Mouse (Mus musculus) heart, embryonic 14.5 days (tissue): ENCODE results near the gene Pigyl. TPM values are rescaled to one million over a fixed set of nuclear protein-coding genes. Genes with fewer than 3 reads are reported as not detected.

Experiments
- ATAC-seq: fragments of 200-750 bp; cut with Nextera tagmentation; 2 replicates; pipeline ENCODE4 v1.8.0; 2017; ENCODE audit warnings: low read depth, moderate TSS enrichment; ENCODE audit not compliant: insufficient number of reproducible peaks, insufficient read depth, low FRiP score
- H3K27ac ChIP-seq, 2 experiments: fragments of 200-500 bp in 1 of 2; fragments of 300-500 bp in 1 of 2; sonication (generic) in 1 of 2; replicated peaks in 1 of 2; 2 replicates each; pipeline ENCODE4 v1.5.1; 2012 to 2014; ENCODE audit warnings: low read depth in 2 of 2, low read length in 2 of 2, control low read depth in 1 of 2, mild to moderate bottlenecking in 1 of 2, mixed read lengths in 1 of 2; ENCODE audit not compliant: control insufficient read depth in 1 of 2, insufficient read depth in 1 of 2
- H3K27me3 ChIP-seq: fragments of 300-500 bp; sonication (generic); 2 replicates; pipeline ENCODE4 v1.6.1; 2014; ENCODE audit warnings: mild to moderate bottlenecking, low read length, control low read depth; ENCODE audit not compliant: control insufficient read depth, insufficient read depth
- H3K36me3 ChIP-seq: fragments of 300-500 bp; sonication (generic); 2 replicates; pipeline ENCODE4 v1.6.1; 2014; ENCODE audit warnings: mild to moderate bottlenecking, control low read depth, low read length, mixed read lengths; ENCODE audit not compliant: control insufficient read depth, insufficient read depth
- H3K4me1 ChIP-seq, 2 experiments: fragments of 200-500 bp in 1 of 2; fragments of 300-500 bp in 1 of 2; sonication (generic) in 1 of 2; 2 replicates each; pipeline ENCODE4 v1.6.1; 2012 to 2014; ENCODE audit warnings: low read length in 2 of 2, control low read depth in 1 of 2, mixed read lengths in 1 of 2; ENCODE audit not compliant: control insufficient read depth in 2 of 2, insufficient read depth in 2 of 2
- H3K4me2 ChIP-seq: fragments of 300-500 bp; sonication (generic); 2 replicates; pipeline ENCODE4 v1.6.1; 2014; ENCODE audit warnings: mild to moderate bottlenecking, low read length
- H3K4me3 ChIP-seq, 2 experiments: fragments of 200-500 bp in 1 of 2; fragments of 300-500 bp in 1 of 2; sonication (generic) in 1 of 2; 2 replicates each; pipeline ENCODE4 v1.5.1; 2012 to 2014; ENCODE audit warnings: low read length in 2 of 2, mild to moderate bottlenecking in 2 of 2, control low read depth in 1 of 2, low read depth in 1 of 2, moderate library complexity in 1 of 2; ENCODE audit not compliant: control insufficient read depth in 1 of 2, insufficient read depth in 1 of 2
- H3K9ac ChIP-seq: fragments of 300-500 bp; sonication (generic); 2 replicates; pipeline ENCODE4 v1.6.1; 2014; ENCODE audit warnings: mild to moderate bottlenecking, low read length
- H3K9me3 ChIP-seq: fragments of 300-500 bp; sonication (generic); 2 replicates; pipeline ENCODE4 v1.6.1; 2016; ENCODE audit warnings: low read length, control low read depth; ENCODE audit not compliant: control insufficient read depth
- WGBS: fragments of 180-500 bp; shearing (Covaris S2); extraction: QIAGEN DNeasy Blood & Tissue Kit; methylation state at CpG from one replicate; pipeline ENCODE4 v1.1.7; 2014; 5-methylcytosine and 5-hydroxymethylcytosine counted together
- polyA plus RNA-seq: library from polyadenylated mRNA; unstranded; fragments of >200 nt; fragmentation: Nextera tagmentation; extraction: Ambion mirVana; gene quantifications from 2 replicates; pipeline ENCODE4 v1.2.1, GENCODE M21; 2014

Gene Pigyl
- polyA plus RNA-seq, 1 experiment from 2014 or later = 51.9 TPM

GRCm38 (mm10) chr9:22134246-22134890, 22.3 kb upstream of the Pigyl start:
- Histone ChIP-seq H3K4me1 (peaks cover 9 to 10% of the 10 kb centered on the region in 2 experiments; a peak in 3 of 4 replicates), H3K9ac (no peak overlapping the region), H3K4me2 (no peak overlapping the region), H3K27ac (no peak overlapping the region), H3K36me3 (no peaks in the 10 kb centered on the region), H3K27me3 (no peaks in the 10 kb centered on the region), H3K9me3 (no peaks in the 10 kb centered on the region), H3K4me3 (no peak overlapping the region)
- ATAC-seq = no peak
- 79% methylated on average over 7 of the region's 7 CpGs for WGBS

DNA sequence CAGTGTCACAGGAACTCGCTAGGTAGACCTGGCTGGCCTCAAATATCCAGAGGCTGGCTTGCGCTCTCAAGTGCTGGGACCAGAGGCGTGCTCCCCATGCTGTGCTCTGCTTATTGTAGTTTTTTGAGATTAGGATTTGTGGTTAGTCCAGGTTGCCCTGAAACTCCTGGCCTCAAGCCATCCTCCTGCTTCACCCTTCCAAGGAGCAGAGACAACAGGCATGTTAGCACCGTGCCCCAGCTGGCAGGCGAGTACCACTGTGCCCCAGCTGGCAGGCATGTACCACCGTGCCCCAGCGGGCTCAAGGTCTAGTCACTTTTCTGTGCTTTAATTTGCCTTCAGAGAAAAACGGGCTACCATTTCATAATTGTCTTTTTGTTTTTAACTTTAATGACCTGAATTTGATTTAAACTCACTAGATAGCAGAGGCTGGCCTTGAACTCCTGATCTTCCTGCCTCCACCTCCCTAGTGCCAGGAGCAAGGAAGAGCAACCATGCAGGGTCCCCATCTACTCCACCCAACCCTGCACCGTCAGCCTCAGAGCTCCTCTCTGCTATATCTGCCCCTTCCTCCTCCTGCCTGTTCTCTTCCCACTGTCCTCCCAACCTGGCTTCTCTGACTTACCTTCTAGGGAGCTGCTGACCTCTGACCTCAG, 21.5 kb upstream of the Pigyl start:
- Histone ChIP-seq H3K27me3 (no peaks in the 10 kb centered on the region), H3K27ac (no peak overlapping the region), H3K4me1 (peaks cover 9 to 10% of the 10 kb centered on the region in 2 experiments; a peak in 3 of 4 replicates), H3K9me3 (no peaks in the 10 kb centered on the region), H3K9ac (no peak overlapping the region), H3K4me2 (no peak overlapping the region), H3K36me3 (no peaks in the 10 kb centered on the region), H3K4me3 (no peak overlapping the region)
- no peak for ATAC-seq
- WGBS = 79% methylated on average over 9 of the region's 9 CpGs

DNA sequence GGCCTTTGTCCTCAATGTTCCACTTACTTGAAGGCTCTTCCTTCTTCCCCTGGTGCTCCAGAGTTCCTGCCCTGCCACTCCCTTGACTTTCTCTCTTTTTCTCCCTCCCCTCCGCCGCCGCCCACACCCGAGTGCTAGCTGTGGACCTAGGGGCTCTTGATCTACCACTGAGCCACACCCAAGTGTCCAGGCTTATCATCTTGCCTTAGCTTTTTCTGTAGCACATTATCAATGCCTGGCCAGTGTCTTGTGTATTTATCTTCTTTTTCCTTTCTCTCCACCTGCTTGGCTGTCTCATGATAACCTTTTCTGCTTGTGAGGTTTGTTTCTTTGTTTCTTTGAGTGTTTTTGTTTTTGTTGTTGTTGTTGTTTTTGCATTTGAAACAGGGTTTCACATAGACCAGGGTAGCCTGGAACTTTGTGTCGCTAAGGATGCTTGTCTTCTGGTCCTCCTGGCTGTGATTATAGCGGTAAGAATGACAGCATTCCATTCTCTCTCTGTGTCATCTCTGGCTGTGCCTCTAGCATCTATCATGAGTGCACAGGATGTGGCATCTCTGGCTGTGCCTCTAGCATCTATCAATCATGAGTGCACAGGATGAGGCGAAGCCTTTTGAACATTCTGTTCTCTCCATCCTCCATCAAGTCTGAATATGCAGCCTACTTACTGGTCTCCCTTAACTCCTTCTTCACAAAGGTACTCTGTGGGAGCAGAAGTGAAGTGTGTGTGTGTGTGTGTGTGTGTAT, 20.8 kb upstream of the Pigyl start, which contains the start of gene Acp5:
Acp5 (minus strand) TSS at position 68 of the 747 bp plus-strand sequence.
- Histone ChIP-seq H3K27me3 (no peaks in the 10 kb centered on the region), H3K4me1 (peaks cover 9 to 10% of the 10 kb centered on the region in 2 experiments; a peak in 3 of 4 replicates), H3K4me2 (no peak within 1 kb of the TSS), H3K9me3 (no peaks in the 10 kb centered on the region), H3K4me3 (no peak within 1 kb of the TSS), H3K36me3 (no peaks in the 10 kb centered on the region), H3K9ac (no peak within 1 kb of the TSS), H3K27ac (no peak within 1 kb of the TSS)
- 54% methylated on average over 7 of the region's 7 CpGs for WGBS
- no peak for ATAC-seq

GRCm38 (mm10) chr9:22136765-22137547, 19.7 kb upstream of the Pigyl start:
- H3K9me3 ChIP-seq = no peaks in the 10 kb centered on the region
- no peaks in the 10 kb centered on the region for H3K36me3 ChIP-seq
- no peak overlapping the region for H3K4me3 ChIP-seq
- H3K4me1 ChIP-seq = peaks cover under 1 to 2% of the 10 kb centered on the region in 2 experiments; a peak in 1 of 4 replicates
- H3K9ac ChIP-seq = no peak overlapping the region
- WGBS = 18% methylated on average over 23 of the region's 23 CpGs
- ATAC-seq = no peak
- peak overlapping the region; percentile 25; the same call in 1 of the 2 replicates for H3K4me2 ChIP-seq
- no peaks in the 10 kb centered on the region for H3K27me3 ChIP-seq
- H3K27ac ChIP-seq = no peak overlapping the region

DNA sequence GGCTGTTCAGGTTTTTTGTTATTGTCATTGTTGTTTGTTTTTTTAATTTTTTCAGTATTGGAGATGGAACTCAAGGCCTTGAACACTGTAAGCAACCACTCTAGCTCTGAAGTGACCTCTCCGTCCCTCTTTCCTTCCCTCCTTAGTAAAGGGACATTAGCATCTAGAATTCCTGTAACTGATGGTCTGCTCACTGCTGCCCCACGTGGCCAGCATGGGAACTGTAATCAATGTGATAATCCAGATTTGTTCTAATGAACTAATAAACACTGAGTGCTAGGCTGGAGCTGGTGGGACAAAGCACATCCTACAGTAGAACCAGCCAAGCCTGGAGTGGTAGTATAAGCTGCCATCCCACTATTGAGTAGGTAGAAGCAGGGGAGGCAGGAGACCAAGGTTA, 18.2 kb upstream of the Pigyl start:
- Histone ChIP-seq H3K27me3 (no peaks in the 10 kb centered on the region), H3K4me1 (peaks cover 0 to 2% of the 10 kb centered on the region in 2 experiments; a peak in 1 of 4 replicates), H3K9me3 (no peaks in the 10 kb centered on the region), H3K4me2 (no peak overlapping the region), H3K9ac (no peak overlapping the region), H3K36me3 (no peaks in the 10 kb centered on the region), H3K4me3 (no peak overlapping the region), H3K27ac (no peak overlapping the region)
- no peak for ATAC-seq
- WGBS = 36% methylated on average over 2 of the region's 2 CpGs

DNA sequence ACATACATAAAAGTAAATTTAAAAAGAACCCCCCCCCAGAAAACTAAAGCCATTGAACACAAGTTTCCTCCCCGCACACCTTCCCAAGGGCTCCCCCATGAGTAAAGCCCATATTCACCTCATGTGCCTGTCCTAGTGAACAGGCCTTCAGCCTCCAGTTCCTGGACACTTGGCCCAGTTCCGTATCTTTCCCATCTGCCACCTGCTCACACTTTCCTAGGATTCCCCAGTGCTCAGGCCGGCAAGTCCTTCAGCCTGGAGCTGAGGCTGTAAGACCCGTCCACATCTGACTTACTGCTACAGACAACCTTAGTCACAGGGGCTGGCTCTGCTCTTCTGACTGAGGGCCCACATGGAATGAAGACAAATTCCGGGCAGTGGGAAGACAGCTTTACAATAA, 16.9 kb upstream of the Pigyl start:
- Histone ChIP-seq H3K9ac (no peak overlapping the region), H3K27ac (no peak overlapping the region), H3K36me3 (no peaks in the 10 kb centered on the region), H3K4me3 (no peak overlapping the region), H3K4me1 (peaks cover 0 to 2% of the 10 kb centered on the region in 2 experiments; a peak in 1 of 4 replicates), H3K4me2 (no peak overlapping the region), H3K9me3 (no peaks in the 10 kb centered on the region), H3K27me3 (no peaks in the 10 kb centered on the region)
- 82% methylated on average over 5 of the region's 5 CpGs for WGBS
- ATAC-seq = no peak
